Mouse (Mus musculus) stomach, postnatal 0 days (tissue): ENCODE data around the gene Vill.

Source experiments
- CTCF ChIP-seq: IDR thresholded peaks from 2 replicates; pipeline ENCODE4 v1.5.1; 2016; ENCODE audit warnings: antibody characterized with exemption, low read depth, mild to moderate bottlenecking, moderate library complexity
- EP300 ChIP-seq: optimal IDR thresholded peaks from 2 replicates; pipeline ENCODE3; 2016; ENCODE audit warnings: antibody characterized with exemption

DNA sequence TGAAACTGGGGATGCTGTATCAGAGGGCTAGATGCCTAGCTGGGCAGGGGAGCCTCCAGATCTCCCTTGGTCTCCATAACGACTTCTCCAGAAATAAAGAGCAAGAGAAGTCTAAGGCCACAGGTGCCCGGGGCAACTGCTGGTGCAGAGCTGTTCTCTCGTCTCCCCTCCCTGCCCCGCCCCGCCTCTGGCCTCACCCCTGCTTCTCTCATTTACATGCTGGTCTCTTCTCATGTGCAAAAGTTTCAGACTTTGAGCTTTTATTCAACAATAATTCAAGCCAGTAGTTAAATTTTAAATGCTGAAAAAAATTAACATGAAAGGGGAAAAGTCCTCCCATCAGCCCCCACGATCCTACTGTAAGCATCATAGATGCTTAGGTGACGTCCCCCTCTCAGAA, 30.8 kb upstream of the Vill start:
- no peak for TF ChIP-seq CTCF
- TF ChIP-seq EP300, result no peak
